Mouse (Mus musculus) embryonic facial prominence, embryonic 12.5 days (tissue): ENCODE measurements at regions not wholly inside any gene's neighbourhood (a gene's known extent, or its start where the extent isn't known, plus 50 kb on each side); places are given as distances from the start of the nearest gene placed in this dataset.

Experiments used
- ATAC-seq: fragments of 200-750 bp; cut with Nextera tagmentation; 2 replicates; pipeline ENCODE4 v1.8.0; 2017; ENCODE audit not compliant: insufficient number of reproducible peaks, insufficient read depth, low FRiP score, low TSS enrichment
- H3K27ac ChIP-seq: fragments of 300-500 bp; sonication (generic); 2 replicates; pipeline ENCODE4 v1.5.1; 2016; ENCODE audit warnings: mild to moderate bottlenecking
- H3K27me3 ChIP-seq: fragments of 300-500 bp; sonication (generic); 2 replicates; pipeline ENCODE4 v1.6.1; 2016; ENCODE audit warnings: mild to moderate bottlenecking, moderate library complexity
- H3K36me3 ChIP-seq: fragments of 300-500 bp; sonication (generic); 2 replicates; pipeline ENCODE4 v1.6.1; 2016; ENCODE audit warnings: mild to moderate bottlenecking
- H3K4me1 ChIP-seq: fragments of 300-500 bp; sonication (generic); 2 replicates; pipeline ENCODE4 v1.6.1; 2016
- H3K4me2 ChIP-seq: fragments of 300-500 bp; sonication (generic); replicated peaks from 2 replicates; pipeline ENCODE4 v1.6.1; 2016; ENCODE audit warnings: mild to moderate bottlenecking, moderate library complexity
- H3K4me3 ChIP-seq: fragments of 300-500 bp; sonication (generic); 2 replicates; pipeline ENCODE4 v1.5.1; 2016; ENCODE audit warnings: mild to moderate bottlenecking
- H3K9ac ChIP-seq: fragments of 300-500 bp; sonication (generic); 2 replicates; pipeline ENCODE4 v1.6.1; 2016; ENCODE audit warnings: mild to moderate bottlenecking, moderate library complexity
- H3K9me3 ChIP-seq: fragments of 300-500 bp; sonication (generic); 2 replicates; pipeline ENCODE4 v1.6.1; 2016; ENCODE audit warnings: mild to moderate bottlenecking, moderate library complexity
- WGBS: fragments of 180-500 bp; shearing (Covaris S2); methylation state at CpG from one replicate; pipeline ENCODE4 v1.1.7; 2016; 5-methylcytosine and 5-hydroxymethylcytosine counted together

DNA sequence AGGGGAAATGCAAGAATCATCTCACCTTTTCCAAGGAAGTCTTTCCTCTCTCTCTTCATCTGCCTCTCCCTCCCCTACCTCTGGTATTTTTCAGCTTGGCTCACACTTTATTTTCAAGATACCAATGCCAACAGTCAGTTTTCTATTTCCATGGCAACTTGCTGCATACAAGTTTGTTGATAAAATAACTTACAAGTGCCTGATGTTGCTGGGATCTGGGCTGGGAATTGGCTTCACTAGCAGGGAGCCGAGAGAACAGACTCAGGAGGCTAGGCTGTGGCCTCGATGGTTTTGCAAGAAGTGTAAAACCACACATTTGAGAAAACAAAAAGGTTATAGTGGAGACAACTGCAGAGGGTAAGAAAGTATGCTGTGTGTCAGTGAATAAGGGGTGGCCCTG lies 94.6 kb upstream of the Kcnd3 start:
- Histone ChIP-seq H3K27ac (no peak overlapping the region), H3K27me3 (no peaks in the 10 kb centered on the region), H3K36me3 (no peaks in the 10 kb centered on the region), H3K4me1 (no peaks in the 10 kb centered on the region), H3K4me2 (no peak overlapping the region), H3K9me3 (no peaks in the 10 kb centered on the region), H3K9ac (no peak overlapping the region), H3K4me3 (no peak overlapping the region)
- WGBS, result 72% methylated on average over 2 of the region's 2 CpGs
- no peak for ATAC-seq

DNA sequence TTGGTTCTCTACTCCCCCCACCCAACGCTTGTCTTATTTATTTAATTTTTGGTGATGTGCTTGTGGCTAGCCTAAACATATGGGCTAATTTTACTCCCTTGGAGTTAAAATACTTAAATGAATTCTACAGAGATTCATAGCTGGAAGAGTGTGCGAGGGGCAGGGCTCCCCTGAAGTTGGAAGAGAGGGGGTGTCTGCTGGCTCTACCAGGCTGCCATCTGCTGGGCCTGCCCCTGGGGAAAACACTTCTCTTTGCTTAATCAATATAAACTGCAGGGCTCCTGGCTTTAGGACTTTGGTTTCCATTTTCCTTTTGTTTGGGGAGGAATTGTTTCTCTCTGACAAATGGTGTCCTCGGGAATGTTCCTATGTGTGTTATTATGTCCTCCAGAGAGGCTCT lies 92.5 kb upstream of the Kcnd3 start:
- Histone ChIP-seq H3K9ac (no peak overlapping the region), H3K27me3 (no peaks in the 10 kb centered on the region)

DNA sequence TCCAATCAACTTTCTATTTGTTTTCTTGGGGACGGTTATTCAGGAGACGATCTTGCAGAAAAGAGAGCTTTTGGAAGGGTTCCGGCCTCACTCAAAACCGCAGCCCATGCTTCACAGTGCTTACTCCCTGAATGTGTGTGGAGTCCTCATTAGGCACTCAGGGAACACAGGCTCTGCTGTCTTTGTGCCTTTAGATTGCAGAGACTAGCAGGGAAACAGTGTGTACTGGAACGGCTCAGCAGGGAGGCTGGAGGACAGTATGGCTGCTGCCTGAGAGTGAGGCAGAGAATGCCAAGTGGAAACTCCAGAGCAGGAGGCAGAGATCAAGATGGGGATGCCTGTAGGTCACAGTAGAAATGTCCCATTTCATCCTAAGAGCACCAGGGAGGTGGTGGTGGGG lies 87.4 kb upstream of the Kcnd3 start:
- H3K9ac ChIP-seq, result no peak overlapping the region
- no peak overlapping the region for H3K27ac ChIP-seq
- H3K36me3 ChIP-seq, result no peaks in the 10 kb centered on the region
- no peaks in the 10 kb centered on the region for H3K4me1 ChIP-seq
- no peaks in the 10 kb centered on the region for H3K9me3 ChIP-seq
- no peak overlapping the region for H3K4me2 ChIP-seq
- WGBS, result 75% methylated on average over 5 of the region's 5 CpGs
- H3K27me3 ChIP-seq, result no peaks in the 10 kb centered on the region
- ATAC-seq, result no peak
- H3K4me3 ChIP-seq, result no peak overlapping the region

More for the DNA sequence above, 92.5 kb upstream of the Kcnd3 start:
- Histone ChIP-seq H3K9me3 (no peaks in the 10 kb centered on the region), H3K4me2 (no peak overlapping the region), H3K36me3 (no peaks in the 10 kb centered on the region), H3K4me3 (no peak overlapping the region), H3K4me1 (no peaks in the 10 kb centered on the region), H3K27ac (no peak overlapping the region)
- ATAC-seq, result no peak
- WGBS, result 60% methylated on average over 3 of the region's 3 CpGs

DNA sequence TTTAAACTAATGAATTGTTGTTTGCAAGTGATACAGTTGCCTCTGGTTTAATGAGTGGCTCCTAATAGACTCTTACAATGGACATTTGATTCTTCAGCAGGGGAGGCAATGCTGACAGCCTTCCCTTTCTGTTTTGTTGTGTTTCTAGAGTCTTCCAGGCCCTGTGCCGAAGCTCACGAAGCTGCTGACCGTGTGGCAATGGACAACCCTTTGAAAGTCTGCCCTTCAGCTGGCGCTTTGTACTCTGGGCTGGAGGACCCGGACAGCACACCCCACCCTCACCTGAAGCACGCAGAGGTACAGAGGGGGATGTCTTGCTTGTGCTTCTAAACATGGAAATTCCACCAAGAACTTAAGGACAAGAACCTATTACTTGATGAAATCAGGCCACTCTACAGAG lies 85.3 kb upstream of the Kcnd3 start:
- 0 out of 2 replicates have a peak, but pooled peaks cover 5% of the 10 kb centered on the region for H3K4me1 ChIP-seq
- H3K4me3 ChIP-seq, result no peak overlapping the region

DNA sequence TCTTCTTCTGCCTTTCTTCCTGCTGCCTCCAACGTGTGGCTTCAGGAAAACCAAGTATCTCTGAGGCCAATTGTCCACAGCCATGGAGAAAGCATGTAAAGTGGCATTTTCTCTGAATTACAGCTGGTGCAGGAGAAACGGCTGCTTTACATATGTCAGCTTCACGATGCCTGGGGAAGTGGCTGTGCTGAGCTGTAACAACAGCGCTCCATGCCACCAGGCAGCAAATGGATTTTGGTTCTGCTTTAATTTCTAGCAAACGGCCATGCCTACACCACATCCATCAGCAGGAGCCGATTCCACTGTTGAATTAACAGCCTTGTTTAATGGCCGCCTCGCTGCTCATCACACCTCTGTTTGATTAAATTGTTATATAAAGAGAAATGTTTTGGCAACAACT lies 84.2 kb upstream of the Kcnd3 start:
- H3K4me1 ChIP-seq, result 0 out of 2 replicates have a peak, but pooled peaks cover 5% of the 10 kb centered on the region
- H3K4me2 ChIP-seq, result no peak overlapping the region
- H3K36me3 ChIP-seq, result no peaks in the 10 kb centered on the region
- H3K27me3 ChIP-seq, result no peaks in the 10 kb centered on the region
- no peak for ATAC-seq
- no peaks in the 10 kb centered on the region for H3K9me3 ChIP-seq
- no peak overlapping the region for H3K9ac ChIP-seq
- WGBS, result 80% methylated on average over 8 of the region's 8 CpGs
- no peak overlapping the region for H3K4me3 ChIP-seq
- no peak overlapping the region for H3K27ac ChIP-seq

More for the DNA sequence above, 85.3 kb upstream of the Kcnd3 start:
- Histone ChIP-seq H3K9me3 (no peaks in the 10 kb centered on the region), H3K27ac (no peak overlapping the region), H3K27me3 (no peaks in the 10 kb centered on the region), H3K36me3 (no peaks in the 10 kb centered on the region), H3K4me2 (no peak overlapping the region), H3K9ac (no peak overlapping the region)
- 88% methylated on average over 6 of the region's 6 CpGs for WGBS
- ATAC-seq, result no peak

DNA sequence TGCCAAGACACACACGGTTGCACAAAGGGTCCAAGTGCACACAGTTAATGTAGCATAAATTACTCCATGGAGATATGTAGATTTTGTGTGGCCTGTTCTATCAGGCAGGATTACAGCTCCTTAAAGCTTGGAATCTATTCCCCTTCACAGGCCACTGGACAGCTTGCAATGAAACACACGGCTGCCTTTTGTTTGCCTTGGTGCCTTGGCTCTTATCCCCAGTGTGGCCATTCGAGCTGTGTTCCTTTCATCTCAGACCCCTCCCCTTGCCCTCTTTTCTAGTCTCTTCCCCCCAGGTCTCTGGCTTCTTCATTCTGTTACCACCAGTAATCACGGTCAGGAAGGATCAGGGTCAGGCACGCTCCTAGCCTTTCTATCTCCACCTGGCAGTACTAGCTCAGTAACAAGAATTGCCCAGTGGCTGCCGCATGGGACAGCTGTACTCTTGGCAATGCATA lies 79.7 kb upstream of the Kcnd3 start:
- H3K4me2 ChIP-seq, result no peak overlapping the region
- no peaks in the 10 kb centered on the region for H3K36me3 ChIP-seq
- H3K27ac ChIP-seq, result no peak overlapping the region
- H3K9me3 ChIP-seq, result no peaks in the 10 kb centered on the region
- WGBS, result 68% methylated on average over 6 of the region's 6 CpGs
- H3K4me3 ChIP-seq, result no peak overlapping the region
- H3K4me1 ChIP-seq, result 0 out of 2 replicates have a peak, but pooled peaks cover 5% of the 10 kb centered on the region
- ATAC-seq, result no peak
- no peak overlapping the region for H3K9ac ChIP-seq
- no peaks in the 10 kb centered on the region for H3K27me3 ChIP-seq

DNA sequence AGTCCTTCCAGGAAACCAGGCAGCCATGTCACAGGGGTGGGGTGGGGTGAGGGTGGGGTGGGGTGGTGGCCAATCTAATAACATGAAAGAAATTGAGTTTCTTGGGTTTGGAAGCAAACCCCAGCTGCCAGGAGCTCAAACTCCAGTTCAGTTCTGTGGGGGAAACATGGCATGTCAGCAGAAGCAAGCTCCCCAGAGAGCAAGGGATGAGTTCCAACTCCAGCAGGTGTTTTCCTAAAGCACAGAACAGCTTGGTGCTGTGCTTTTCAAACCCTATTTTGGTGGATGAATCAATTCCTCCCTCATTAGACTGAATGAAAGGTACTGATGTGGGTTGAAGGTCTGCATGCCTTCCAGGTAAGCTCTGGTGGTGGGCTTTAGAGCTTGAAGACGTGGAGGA lies 77.8 kb upstream of the Kcnd3 start:
- Histone ChIP-seq H3K4me1 (0 out of 2 replicates have a peak, but pooled peaks cover 5% of the 10 kb centered on the region), H3K36me3 (no peaks in the 10 kb centered on the region), H3K9me3 (no peaks in the 10 kb centered on the region), H3K4me3 (no peak overlapping the region), H3K9ac (no peak overlapping the region), H3K27ac (no peak overlapping the region), H3K27me3 (no peaks in the 10 kb centered on the region), H3K4me2 (no peak overlapping the region)
- 73% methylated on average over 1 of the region's 1 CpGs for WGBS
- ATAC-seq, result no peak

DNA sequence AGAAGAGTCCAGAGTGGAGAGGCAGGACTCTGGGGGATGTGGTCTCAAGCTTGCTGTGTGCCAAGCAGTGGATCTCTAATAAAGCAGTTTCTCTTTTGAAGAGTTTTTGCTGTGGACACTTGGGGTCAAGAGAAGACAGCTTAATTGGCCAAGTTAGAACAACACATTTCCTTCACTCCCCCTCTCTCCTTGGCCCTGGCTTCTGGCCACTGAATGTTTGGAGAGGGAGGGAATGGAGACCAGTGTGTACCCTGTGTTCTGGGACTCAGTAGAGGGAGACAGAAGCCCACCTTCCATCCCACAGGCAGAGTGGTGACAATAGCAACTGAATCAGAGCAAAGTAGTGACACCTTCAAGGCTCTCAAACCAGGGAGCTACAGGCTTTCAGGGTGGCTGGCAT lies 77.3 kb upstream of the Kcnd3 start:
- no peaks in the 10 kb centered on the region for H3K27me3 ChIP-seq
- H3K4me1 ChIP-seq, result 0 out of 2 replicates have a peak, but pooled peaks cover 5% of the 10 kb centered on the region
- H3K36me3 ChIP-seq, result no peaks in the 10 kb centered on the region
- no peak overlapping the region for H3K4me2 ChIP-seq
- no peak overlapping the region for H3K27ac ChIP-seq
- no peak for ATAC-seq
- no peak overlapping the region for H3K9ac ChIP-seq
- H3K4me3 ChIP-seq, result no peak overlapping the region
- H3K9me3 ChIP-seq, result no peaks in the 10 kb centered on the region

DNA sequence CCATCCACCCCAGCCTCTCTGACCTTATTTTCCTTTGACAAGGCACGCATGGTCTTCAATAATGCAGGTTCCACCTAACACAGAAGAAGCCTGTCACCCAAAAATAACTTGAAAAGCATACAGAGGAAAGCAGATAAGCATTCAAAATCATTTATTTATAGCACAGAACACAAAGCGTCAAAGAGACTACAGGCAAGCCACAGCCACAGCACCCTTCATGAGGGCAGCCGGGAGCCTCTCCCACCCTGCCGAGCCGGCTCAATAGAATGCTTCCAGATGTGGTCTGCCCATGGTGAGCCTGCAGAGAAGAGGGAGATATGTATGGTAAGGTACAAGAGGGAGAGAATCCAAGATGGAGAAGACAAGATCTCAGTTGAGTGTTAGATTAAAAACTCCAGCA lies 76.7 kb upstream of the Kcnd3 start:
- Histone ChIP-seq H3K4me3 (no peak overlapping the region), H3K4me2 (no peak overlapping the region)
- 56% methylated on average over 5 of the region's 5 CpGs for WGBS

DNA sequence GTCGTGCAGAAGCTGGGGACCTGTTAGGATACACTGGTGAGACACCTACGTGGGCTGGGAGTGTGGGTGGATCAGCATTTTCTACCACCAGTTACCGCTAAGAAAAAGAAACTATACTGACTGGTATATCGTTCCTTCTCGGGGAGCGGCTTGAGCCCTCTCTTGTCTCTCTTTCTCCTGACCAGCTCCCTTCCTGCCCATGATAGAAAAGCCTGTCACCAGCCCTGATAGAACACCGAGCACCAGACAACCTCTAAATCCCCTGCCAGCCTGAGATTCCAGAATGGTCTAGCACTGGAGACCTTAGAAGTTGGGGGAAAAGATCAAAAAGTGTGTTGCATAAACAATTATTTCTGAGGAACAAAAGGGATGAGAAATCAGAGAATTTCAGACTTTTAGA lies 76.3 kb upstream of the Kcnd3 start:
- no peaks in the 10 kb centered on the region for H3K27me3 ChIP-seq
- 86% methylated on average over 7 of the region's 7 CpGs for WGBS
- no peaks in the 10 kb centered on the region for H3K36me3 ChIP-seq
- no peak for ATAC-seq
- no peaks in the 10 kb centered on the region for H3K9me3 ChIP-seq
- no peak overlapping the region for H3K27ac ChIP-seq
- no peaks in the 10 kb centered on the region for H3K4me1 ChIP-seq
- H3K4me3 ChIP-seq, result no peak overlapping the region
- no peak overlapping the region for H3K9ac ChIP-seq
- no peak overlapping the region for H3K4me2 ChIP-seq

More for the DNA sequence above, 76.7 kb upstream of the Kcnd3 start:
- Histone ChIP-seq H3K36me3 (no peaks in the 10 kb centered on the region), H3K27ac (no peak overlapping the region), H3K9ac (no peak overlapping the region), H3K27me3 (no peaks in the 10 kb centered on the region), H3K4me1 (0 out of 2 replicates have a peak, but pooled peaks cover under 1% of the 10 kb centered on the region), H3K9me3 (no peaks in the 10 kb centered on the region)
- no peak for ATAC-seq

DNA sequence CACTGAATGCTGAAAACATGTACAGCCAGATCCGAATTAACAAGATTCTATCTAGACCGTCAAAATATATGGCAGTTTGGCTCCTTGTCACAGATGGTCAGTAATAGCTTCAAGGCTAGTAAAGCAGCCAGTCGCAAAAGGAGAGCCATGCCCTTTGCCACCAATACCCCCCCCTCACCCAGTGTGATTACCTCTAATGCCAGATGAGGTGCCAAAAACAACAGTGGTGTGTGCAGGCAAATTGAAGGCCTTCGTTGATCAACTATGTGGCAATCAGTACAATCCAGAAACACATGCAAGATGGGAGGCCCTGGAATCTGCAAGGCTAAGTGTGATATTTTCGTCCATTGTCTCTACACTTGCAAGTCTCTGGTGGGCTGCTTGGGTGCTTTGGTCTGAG lies 75.8 kb upstream of the Kcnd3 start:
- WGBS, result 59% methylated on average over 5 of the region's 5 CpGs
- Histone ChIP-seq H3K4me2 (no peak overlapping the region), H3K4me1 (no peaks in the 10 kb centered on the region), H3K27ac (no peak overlapping the region), H3K27me3 (no peaks in the 10 kb centered on the region), H3K4me3 (no peak overlapping the region), H3K36me3 (no peaks in the 10 kb centered on the region), H3K9me3 (no peaks in the 10 kb centered on the region), H3K9ac (no peak overlapping the region)
- no peak for ATAC-seq

DNA sequence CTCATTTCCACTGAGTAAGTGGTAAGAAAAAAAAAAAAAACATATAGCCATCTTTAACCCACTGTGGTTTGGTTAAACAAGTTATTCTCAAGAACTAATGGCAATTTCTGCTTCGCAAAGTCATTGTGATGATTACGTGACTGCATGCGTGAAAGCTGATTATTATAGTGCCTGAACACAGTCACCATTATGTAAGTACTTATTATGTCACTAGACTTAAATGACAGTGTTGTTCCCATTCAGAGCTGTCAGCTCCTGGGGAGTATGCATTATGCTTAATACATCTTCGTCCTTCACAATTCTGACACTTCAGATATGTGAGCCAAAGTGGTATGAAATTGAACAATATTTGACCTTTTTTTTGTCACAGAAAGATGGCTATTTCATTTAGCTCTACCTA lies 71.3 kb upstream of the Kcnd3 start:
- no peak overlapping the region for H3K4me3 ChIP-seq
- H3K9ac ChIP-seq, result no peak overlapping the region
- WGBS, result 85% methylated on average over 4 of the region's 4 CpGs
- H3K9me3 ChIP-seq, result no peaks in the 10 kb centered on the region
- no peak overlapping the region for H3K27ac ChIP-seq
- H3K36me3 ChIP-seq, result no peaks in the 10 kb centered on the region
- no peak for ATAC-seq
- no peak overlapping the region for H3K4me2 ChIP-seq
- no peaks in the 10 kb centered on the region for H3K27me3 ChIP-seq
- no peaks in the 10 kb centered on the region for H3K4me1 ChIP-seq
